Mouse (Mus musculus): ENCODE results near the gene Phxr2.
A peak's percentile ranks its signal among the peaks of the same experiment; 100 is the strongest.

Gene Phxr2

GRCm38 (mm10) chr10:99132595-99133272 lies 6.6 kb upstream of the Phxr2 start:
- DNase-seq (ENCODE audit: low spot score), result no peak

GRCm38 (mm10) chr10:99132189-99132588 lies 6.1 kb upstream of the Phxr2 start:
- no peak for DNase-seq (ENCODE audit: low spot score)

GRCm38 (mm10) chr10:99131298-99131697 lies 5.2 kb upstream of the Phxr2 start:
- no peak for DNase-seq (ENCODE audit: low spot score)

GRCm38 (mm10) chr10:99130611-99131010 lies 4.5 kb upstream of the Phxr2 start:
- no peak for DNase-seq (ENCODE audit: low spot score)

GRCm38 (mm10) chr10:99127691-99128261 lies 1.7 kb upstream of the Phxr2 start:
- no peak for DNase-seq (ENCODE audit: low spot score)

- no peak for DNase-seq (ENCODE audit: low spot score)
Measured at GRCm38 (mm10) chr10:99126954-99127353, 829 bp upstream of the Phxr2 start.

GRCm38 (mm10) chr10:99119471-99119870 lies 6.7 kb downstream of the Phxr2 start:
- no peak for DNase-seq (ENCODE audit: low spot score)

GRCm38 (mm10) chr10:99118697-99119096 lies 7.4 kb downstream of the Phxr2 start:
- DNase-seq (ENCODE audit: low spot score), result no peak

- no peak for DNase-seq (ENCODE audit: low spot score)
Measured at GRCm38 (mm10) chr10:99117876-99118275, 8.2 kb downstream of the Phxr2 start.

GRCm38 (mm10) chr10:99116650-99117615 lies 9.2 kb downstream of the Phxr2 start:
- DNase-seq (ENCODE audit: low spot score), result no peak

GRCm38 (mm10) chr10:99116237-99116632 lies 9.9 kb downstream of the Phxr2 start:
- no peak for DNase-seq (ENCODE audit: low spot score)

- DNase-seq (ENCODE audit: low spot score), result no peak
Measured at GRCm38 (mm10) chr10:99115471-99116236, 10.5 kb downstream of the Phxr2 start.

GRCm38 (mm10) chr10:99114295-99114694 lies 11.8 kb downstream of the Phxr2 start:
- DNase-seq (ENCODE audit: low spot score), result no peak

- no peak for DNase-seq (ENCODE audit: low spot score)
Measured at GRCm38 (mm10) chr10:99113533-99113932, 12.6 kb downstream of the Phxr2 start.

GRCm38 (mm10) chr10:99108431-99108982 lies 17.6 kb downstream of the Phxr2 start:
- no peak for DNase-seq (ENCODE audit: low spot score)

- peak; percentile 76 for DNase-seq (ENCODE audit: low spot score)
Measured at GRCm38 (mm10) chr10:99107964-99108363, 18.2 kb downstream of the Phxr2 start, which contains the start of gene Galnt4. Gene Galnt4 (plus strand): TSS chr10:99108159.

GRCm38 (mm10) chr10:99106703-99107631 lies 19.2 kb downstream of the Phxr2 start, which contains the start of gene Poc1b:
Gene Poc1b (plus strand): TSS chr10:99107036.
- peak; percentile 71 for DNase-seq (ENCODE audit: low spot score)

GRCm38 (mm10) chr10:99106311-99106702 lies 19.8 kb downstream of the Phxr2 start:
- DNase-seq (ENCODE audit: low spot score), result no peak

- no peak for DNase-seq (ENCODE audit: low spot score)
Measured at GRCm38 (mm10) chr10:99105522-99105921, 20.6 kb downstream of the Phxr2 start.

- no peak for DNase-seq (ENCODE audit: low spot score)
Measured at GRCm38 (mm10) chr10:99097374-99097773, 28.8 kb downstream of the Phxr2 start.

All from ovary, adult 18-20 months (tissue).